Mouse (Mus musculus): ENCODE results near the gene Chac1. TPM values are rescaled to one million over a fixed set of nuclear protein-coding genes. Genes with fewer than 3 reads are reported as not detected.

Chac1 gene
- polyA plus RNA-seq, 1 experiment: 8.1 TPM

- Histone ChIP-seq H3K4me1 (ENCODE audit: control insufficient read depth, insufficient read depth, low read length) (no peaks in the 10 kb centered on the region), H3K27me3 (ENCODE audit: control insufficient read depth, insufficient read depth, low read length) (no peaks in the 10 kb centered on the region), H3K4me3 (replicated peaks; ENCODE audit: insufficient read depth, low read depth, low read length) (no peak overlapping the region), H3K27ac (ENCODE audit: insufficient read depth, low read length) (no peak overlapping the region)
- DNase-seq: no peak
- 77% methylated on average over 5 of the region's 5 CpGs for WGBS
- no peak for TF ChIP-seq POLR2A (IDR thresholded peaks at IDR 0.05; ENCODE audit: borderline replicate concordance, insufficient read depth, low read length)
- TF ChIP-seq CTCF (IDR thresholded peaks at IDR 0.05; ENCODE audit: borderline replicate concordance, insufficient read depth, low read depth, low read length): peak; percentile 11; the same call in 1 of the 2 replicates
These were observed 47.2 kb downstream of the Chac1 start for GRCm38 (mm10) chr2:119398252-119398651.

GRCm38 (mm10) chr2:119398665-119399064 is 47.6 kb downstream of the Chac1 start:
- Histone ChIP-seq H3K27ac (ENCODE audit: insufficient read depth, low read length) (no peak overlapping the region), H3K4me1 (ENCODE audit: control insufficient read depth, insufficient read depth, low read length) (no peaks in the 10 kb centered on the region), H3K27me3 (ENCODE audit: control insufficient read depth, insufficient read depth, low read length) (no peaks in the 10 kb centered on the region), H3K4me3 (replicated peaks; ENCODE audit: insufficient read depth, low read depth, low read length) (no peak overlapping the region)
- TF ChIP-seq POLR2A (IDR thresholded peaks at IDR 0.05; ENCODE audit: borderline replicate concordance, insufficient read depth, low read length) (no peak), CTCF (IDR thresholded peaks at IDR 0.05; ENCODE audit: borderline replicate concordance, insufficient read depth, low read depth, low read length) (no peak)
- DNase-seq: no peak
- WGBS: 74% methylated on average over 1 of the region's 1 CpGs

- no peak overlapping the region for H3K4me3 ChIP-seq (replicated peaks; ENCODE audit: insufficient read depth, low read depth, low read length)
- DNase-seq: no peak
- H3K27me3 ChIP-seq (ENCODE audit: control insufficient read depth, insufficient read depth, low read length): no peaks in the 10 kb centered on the region
- no peaks in the 10 kb centered on the region for H3K4me1 ChIP-seq (ENCODE audit: control insufficient read depth, insufficient read depth, low read length)
- no peak overlapping the region for H3K27ac ChIP-seq (ENCODE audit: insufficient read depth, low read length)
- TF ChIP-seq CTCF (IDR thresholded peaks at IDR 0.05; ENCODE audit: borderline replicate concordance, insufficient read depth, low read depth, low read length) (no peak), POLR2A (IDR thresholded peaks at IDR 0.05; ENCODE audit: borderline replicate concordance, insufficient read depth, low read length) (no peak)
These were observed 48.3 kb downstream of the Chac1 start for GRCm38 (mm10) chr2:119399313-119399712.

Other genes with a start within 250 kb of the Chac1 start
- 3.0 and 3.3 TPM in 2 replicates for gene Rad51, start 238.4 kb upstream of the Chac1 start, polyA plus RNA-seq (2012; rRNA removed)
- gene Rmdn3, start 194.2 kb upstream of the Chac1 start, polyA plus RNA-seq (2012; rRNA removed): 95.0 and 104 TPM in 2 replicates
- 7.5 and 9.6 TPM in 2 replicates for gene Gchfr, start 183.5 kb upstream of the Chac1 start, polyA plus RNA-seq (2012; rRNA removed)
- not detected in 2 replicates for gene Gm14137, start 176.7 kb upstream of the Chac1 start, polyA plus RNA-seq (2012; rRNA removed)
- 62.7 and 65.6 TPM in 2 replicates for gene Zfyve19, start 142.6 kb upstream of the Chac1 start, polyA plus RNA-seq (2012; rRNA removed)
- 23.0 and 23.7 TPM in 2 replicates for gene Dnajc17, start 142.4 kb upstream of the Chac1 start, polyA plus RNA-seq (2012; rRNA removed)
- gene Ppp1r14d, start 121.3 kb upstream of the Chac1 start, polyA plus RNA-seq (2012; rRNA removed): not detected in 2 replicates
- 0.61 and 1.2 TPM in 2 replicates for gene Spint1, start 113.9 kb upstream of the Chac1 start, polyA plus RNA-seq (2012; rRNA removed)
- gene Rhov, start 80.0 kb upstream of the Chac1 start, polyA plus RNA-seq (2012; rRNA removed): 8.4 and 10.4 TPM in 2 replicates
- 37.8 and 38.8 TPM in 2 replicates for gene Vps18, start 62.5 kb upstream of the Chac1 start, polyA plus RNA-seq (2012; rRNA removed)
- 3.1 and 4.1 TPM in 2 replicates for gene Dll4, start 25.4 kb upstream of the Chac1 start, polyA plus RNA-seq (2012; rRNA removed)
- gene Ino80, start 126.5 kb downstream of the Chac1 start, polyA plus RNA-seq (2012; rRNA removed): 17.1 and 17.3 TPM in 2 replicates
- gene Exd1, start 196.4 kb downstream of the Chac1 start, polyA plus RNA-seq (2012; rRNA removed): 0.90 and 1.2 TPM in 2 replicates
- gene Chp1, start 196.5 kb downstream of the Chac1 start, polyA plus RNA-seq (2012; rRNA removed): 126 and 142 TPM in 2 replicates